Mouse (Mus musculus) small intestine, adult 2 months (tissue): Measurements from ENCODE around the gene Mipep.

Experiments
- CTCF ChIP-seq: fragments of 200-500 bp; IDR thresholded peaks from 2 replicates; pipeline ENCODE4 v1.5.1; 2012; ENCODE audit warnings: low read depth, mild to moderate bottlenecking, control low read depth, inconsistent platforms, low read length, moderate library complexity, mixed read lengths; ENCODE audit not compliant: insufficient replicate concordance, insufficient read length; ENCODE audit errors: extremely low read depth
- POLR2A ChIP-seq: fragments of 200-500 bp; IDR thresholded peaks from 2 replicates; pipeline ENCODE4 v1.6.1; 2012; ENCODE audit warnings: low read depth, mild to moderate bottlenecking, control low read depth, inconsistent platforms, low read length, moderate library complexity

DNA sequence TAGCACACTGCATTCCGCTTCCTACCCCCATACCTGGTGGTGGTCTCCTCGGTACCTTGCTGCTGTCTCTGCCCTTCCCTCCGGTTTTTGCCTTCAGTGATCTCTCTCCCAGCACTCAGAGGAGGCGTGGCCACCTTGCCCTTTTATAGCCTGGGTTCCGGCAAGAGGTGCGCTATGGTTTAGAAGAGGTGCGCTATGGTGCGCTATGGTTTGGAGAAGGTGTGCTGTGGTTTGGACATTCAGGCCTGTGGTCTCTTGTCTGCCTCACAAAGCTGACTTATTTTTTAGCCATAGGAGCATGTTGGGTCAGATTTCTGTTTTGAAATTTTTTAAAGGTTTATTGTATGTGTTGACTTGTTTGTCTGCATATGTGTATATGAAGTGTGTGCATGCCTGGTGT, 25.5 kb downstream of the Mipep start:
- TF ChIP-seq POLR2A (no peak), CTCF (no peak)
